Mouse (Mus musculus) kidney, adult 9 months (tissue): ENCODE measurements at regions not wholly inside any gene's neighbourhood (a gene's known extent, or its start where the extent isn't known, plus 50 kb on each side); places are given as distances from the start of the nearest gene placed in this dataset.
A peak's percentile ranks its signal among the peaks of the same experiment; 100 is the strongest.

Source experiments
- DNase-seq: peaks from one replicate; pipeline ENCODE4 v3.0.0; 2022

GRCm38 (mm10) chr13:60303561-60303960 is 126.4 kb upstream of the Gas1 start:
- no peak for DNase-seq

- DNase-seq = no peak
Measured at GRCm38 (mm10) chr13:60305028-60305810, 128.1 kb upstream of the Gas1 start.

GRCm38 (mm10) chr13:60308062-60308801 is 131.1 kb upstream of the Gas1 start:
- DNase-seq = peak; percentile 21

- no peak for DNase-seq
Measured at GRCm38 (mm10) chr13:60309482-60309881, 132.3 kb upstream of the Gas1 start.

- no peak for DNase-seq
Measured at GRCm38 (mm10) chr13:60309926-60310325, 132.8 kb upstream of the Gas1 start.

- no peak for DNase-seq
Measured at GRCm38 (mm10) chr13:60312397-60313085, 135.4 kb upstream of the Gas1 start.

GRCm38 (mm10) chr13:60318436-60319020 is 141.4 kb upstream of the Gas1 start:
- DNase-seq = no peak

GRCm38 (mm10) chr13:60319268-60319667 is 142.1 kb upstream of the Gas1 start:
- no peak for DNase-seq

GRCm38 (mm10) chr13:60319861-60320602 is 142.9 kb upstream of the Gas1 start:
- no peak for DNase-seq

- no peak for DNase-seq
Measured at GRCm38 (mm10) chr13:60322579-60322978, 145.4 kb upstream of the Gas1 start.

- no peak for DNase-seq
Measured at GRCm38 (mm10) chr13:60330475-60331258, 153.5 kb upstream of the Gas1 start.

GRCm38 (mm10) chr13:60336196-60336595 is 159.0 kb upstream of the Gas1 start:
- peak; percentile 28 for DNase-seq

GRCm38 (mm10) chr13:60337383-60337782 is 160.2 kb upstream of the Gas1 start:
- DNase-seq = no peak

- no peak for DNase-seq
Measured at GRCm38 (mm10) chr13:60338107-60338506, 160.9 kb upstream of the Gas1 start.

- no peak for DNase-seq
Measured at GRCm38 (mm10) chr13:60340068-60340467, 162.9 kb upstream of the Gas1 start.

- DNase-seq = no peak
Measured at GRCm38 (mm10) chr13:60347881-60348280, 170.7 kb upstream of the Gas1 start.

GRCm38 (mm10) chr13:60348438-60348837 is 171.3 kb upstream of the Gas1 start:
- DNase-seq = no peak

- no peak for DNase-seq
Measured at GRCm38 (mm10) chr13:60355707-60356490, 178.7 kb upstream of the Gas1 start.

GRCm38 (mm10) chr13:60358408-60359060 is 181.4 kb upstream of the Gas1 start:
- DNase-seq = no peak
